Mouse (Mus musculus) intestine, embryonic 16.5 days (tissue): ENCODE results near the gene Adck1. TPM values are rescaled to one million over a fixed set of nuclear protein-coding genes. Genes with fewer than 3 reads are reported as not detected.
A peak's percentile ranks its signal among the peaks of the same experiment; 100 is the strongest.

Source experiments
- ATAC-seq: fragments of 200-750 bp; cut with Nextera tagmentation; 2 replicates; pipeline ENCODE4 v1.8.0; 2017; ENCODE audit warnings: moderate TSS enrichment, moderate library complexity
- H3K27ac ChIP-seq: fragments of 300-500 bp; sonication (generic); 2 replicates; pipeline ENCODE4 v1.5.1; 2014; ENCODE audit warnings: mild to moderate bottlenecking, low read length
- H3K27me3 ChIP-seq: fragments of 300-500 bp; sonication (generic); replicated peaks from 2 replicates; pipeline ENCODE4 v1.6.1; 2014; ENCODE audit warnings: low read length, control low read depth, mixed read lengths; ENCODE audit not compliant: control insufficient read depth, insufficient read depth
- H3K36me3 ChIP-seq: fragments of 300-500 bp; sonication (generic); 2 replicates; pipeline ENCODE4 v1.6.1; 2014; ENCODE audit warnings: low read length, control low read depth; ENCODE audit not compliant: control insufficient read depth, insufficient read depth
- H3K4me1 ChIP-seq: fragments of 300-500 bp; sonication (generic); 2 replicates; pipeline ENCODE4 v1.6.1; 2014; ENCODE audit warnings: low read length, control low read depth, mixed read lengths; ENCODE audit not compliant: control insufficient read depth, insufficient read depth
- H3K4me2 ChIP-seq: fragments of 300-500 bp; sonication (generic); 2 replicates; pipeline ENCODE4 v1.6.1; 2014; ENCODE audit warnings: low read depth, low read length, control low read depth
- H3K4me3 ChIP-seq: fragments of 300-500 bp; sonication (generic); 2 replicates; pipeline ENCODE4 v1.5.1; 2014; ENCODE audit warnings: mild to moderate bottlenecking, low read length
- H3K9ac ChIP-seq: fragments of 300-500 bp; sonication (generic); 2 replicates; pipeline ENCODE4 v1.6.1; 2014; ENCODE audit warnings: low read depth, low read length
- H3K9me3 ChIP-seq: fragments of 300-500 bp; sonication (generic); 2 replicates; pipeline ENCODE4 v1.6.1; 2016; ENCODE audit warnings: low read length, control low read depth; ENCODE audit not compliant: control insufficient read depth
- WGBS: fragments of 180-500 bp; shearing (Covaris S2); extraction: QIAGEN DNeasy Blood & Tissue Kit; methylation state at CpG from one replicate; pipeline ENCODE4 v1.1.7; 2014; 5-methylcytosine and 5-hydroxymethylcytosine counted together
- polyA plus RNA-seq: library from polyadenylated mRNA; unstranded; fragments of >200 nt; fragmentation: Nextera tagmentation; extraction: Ambion mirVana; gene quantifications from 2 replicates; pipeline ENCODE4 v1.2.1, GENCODE M21; 2015

The Adck1 gene
- polyA plus RNA-seq, 1 experiment from 2014 or later = 19.0 TPM

GRCm38 (mm10) chr12:88408323-88409047, 48.1 kb downstream of the Adck1 start:
- Histone ChIP-seq H3K9me3 (no peaks in the 10 kb centered on the region), H3K36me3 (no peaks in the 10 kb centered on the region), H3K4me3 (no peak overlapping the region), H3K27ac (no peak overlapping the region), H3K9ac (no peak overlapping the region), H3K27me3 (no peaks in the 10 kb centered on the region), H3K4me2 (no peak overlapping the region), H3K4me1 (no peaks in the 10 kb centered on the region)
- WGBS = 50% methylated on average over 11 of the region's 11 CpGs
- peak; percentile 76 for ATAC-seq

GRCm38 (mm10) chr12:88413239-88413638, 52.9 kb downstream of the Adck1 start:
- WGBS = 73% methylated on average over 1 of the region's 1 CpGs
- ATAC-seq = no peak
- no peak overlapping the region for H3K4me2 ChIP-seq
- H3K4me1 ChIP-seq = no peaks in the 10 kb centered on the region
- H3K9me3 ChIP-seq = no peaks in the 10 kb centered on the region
- no peak overlapping the region for H3K9ac ChIP-seq
- H3K36me3 ChIP-seq = no peaks in the 10 kb centered on the region
- H3K27me3 ChIP-seq = no peaks in the 10 kb centered on the region
- H3K4me3 ChIP-seq = no peak overlapping the region
- H3K27ac ChIP-seq = no peak overlapping the region

- Histone ChIP-seq H3K4me1 (peaks cover 4% of the 10 kb centered on the region; the same call in 1 of the 2 replicates), H3K4me2 (no peak overlapping the region), H3K36me3 (no peaks in the 10 kb centered on the region), H3K4me3 (no peak overlapping the region), H3K9me3 (no peaks in the 10 kb centered on the region), H3K27ac (no peak overlapping the region), H3K9ac (no peak overlapping the region), H3K27me3 (no peaks in the 10 kb centered on the region)
- peak; percentile 64 for ATAC-seq
- 63% methylated on average over 12 of the region's 12 CpGs for WGBS
Measured at GRCm38 (mm10) chr12:88419912-88420621, 59.7 kb downstream of the Adck1 start.

GRCm38 (mm10) chr12:88426926-88427325, 66.6 kb downstream of the Adck1 start:
- Histone ChIP-seq H3K27me3 (no peaks in the 10 kb centered on the region), H3K9ac (no peak overlapping the region), H3K4me3 (no peak overlapping the region), H3K4me2 (no peak overlapping the region), H3K27ac (no peak overlapping the region), H3K36me3 (no peaks in the 10 kb centered on the region), H3K9me3 (no peaks in the 10 kb centered on the region), H3K4me1 (no peaks in the 10 kb centered on the region)
- WGBS = 80% methylated on average over 3 of the region's 3 CpGs
- 0 out of 2 replicates have a peak, but pooled peaks have one; percentile 28 for ATAC-seq

- Histone ChIP-seq H3K9me3 (no peaks in the 10 kb centered on the region), H3K4me2 (no peak overlapping the region), H3K27ac (no peak overlapping the region), H3K9ac (no peak overlapping the region), H3K36me3 (no peaks in the 10 kb centered on the region), H3K4me3 (no peak overlapping the region), H3K4me1 (no peaks in the 10 kb centered on the region), H3K27me3 (no peaks in the 10 kb centered on the region)
- WGBS = 74% methylated on average over 2 of the region's 2 CpGs
- ATAC-seq = no peak
Measured at GRCm38 (mm10) chr12:88428735-88429134, 68.4 kb downstream of the Adck1 start.

- Histone ChIP-seq H3K4me3 (no peak overlapping the region), H3K4me1 (no peaks in the 10 kb centered on the region), H3K4me2 (no peak overlapping the region), H3K27me3 (no peaks in the 10 kb centered on the region), H3K27ac (no peak overlapping the region), H3K36me3 (no peaks in the 10 kb centered on the region), H3K9ac (no peak overlapping the region), H3K9me3 (no peaks in the 10 kb centered on the region)
- WGBS = 85% methylated on average over 4 of the region's 4 CpGs
- no peak for ATAC-seq
Measured at GRCm38 (mm10) chr12:88432277-88432676, 71.9 kb downstream of the Adck1 start.

GRCm38 (mm10) chr12:88433171-88433570, 72.8 kb downstream of the Adck1 start:
- H3K4me1 ChIP-seq = no peaks in the 10 kb centered on the region
- H3K27ac ChIP-seq = no peak overlapping the region
- H3K4me3 ChIP-seq = no peak overlapping the region
- 95% methylated on average over 7 of the region's 7 CpGs for WGBS
- H3K4me2 ChIP-seq = no peak overlapping the region
- ATAC-seq = no peak
- no peaks in the 10 kb centered on the region for H3K9me3 ChIP-seq
- no peaks in the 10 kb centered on the region for H3K36me3 ChIP-seq
- no peak overlapping the region for H3K9ac ChIP-seq
- no peaks in the 10 kb centered on the region for H3K27me3 ChIP-seq

GRCm38 (mm10) chr12:88436962-88437750, 76.8 kb downstream of the Adck1 start:
- no peak for ATAC-seq
- Histone ChIP-seq H3K4me3 (no peak overlapping the region), H3K4me2 (no peak overlapping the region), H3K9ac (no peak overlapping the region), H3K4me1 (no peaks in the 10 kb centered on the region), H3K27me3 (no peaks in the 10 kb centered on the region), H3K36me3 (no peaks in the 10 kb centered on the region), H3K27ac (no peak overlapping the region), H3K9me3 (no peaks in the 10 kb centered on the region)
- 79% methylated on average over 15 of the region's 15 CpGs for WGBS
